Mouse (Mus musculus): ENCODE data around the gene Gm5127.

The Gm5127 gene

DNA sequence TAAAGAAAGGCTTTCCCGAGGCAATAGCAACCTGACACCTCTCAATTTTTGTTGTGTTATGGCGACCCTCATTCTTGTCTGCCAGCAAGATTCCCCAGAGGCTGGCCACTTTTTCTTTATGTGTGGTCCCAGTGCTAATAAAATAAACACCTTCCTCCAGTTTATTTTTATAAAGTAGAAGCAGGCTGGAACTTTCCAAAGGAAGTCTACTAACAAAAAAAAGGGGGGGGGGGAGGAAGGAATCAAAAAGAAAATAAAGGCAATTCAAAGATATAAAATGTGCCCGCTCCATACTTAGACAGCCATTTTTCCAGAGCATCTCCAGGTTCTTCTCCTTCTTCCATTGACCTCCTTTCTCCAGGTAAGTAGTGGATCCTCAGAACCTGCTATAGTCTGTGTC, at the start of gene Gm5127:
Gene Gm5127, plus strand, starts transcription at position 301 of the 400 bp plus-strand sequence.
- ATAC-seq (ENCODE audit: insufficient number of reproducible peaks, low FRiP score, low TSS enrichment) = no peak

- no peak for ATAC-seq (ENCODE audit: insufficient number of reproducible peaks, low FRiP score, low TSS enrichment)
Measured at GRCm38 (mm10) chrX:106536359-106536758, 46.6 kb upstream of the Gm5127 start.

DNA sequence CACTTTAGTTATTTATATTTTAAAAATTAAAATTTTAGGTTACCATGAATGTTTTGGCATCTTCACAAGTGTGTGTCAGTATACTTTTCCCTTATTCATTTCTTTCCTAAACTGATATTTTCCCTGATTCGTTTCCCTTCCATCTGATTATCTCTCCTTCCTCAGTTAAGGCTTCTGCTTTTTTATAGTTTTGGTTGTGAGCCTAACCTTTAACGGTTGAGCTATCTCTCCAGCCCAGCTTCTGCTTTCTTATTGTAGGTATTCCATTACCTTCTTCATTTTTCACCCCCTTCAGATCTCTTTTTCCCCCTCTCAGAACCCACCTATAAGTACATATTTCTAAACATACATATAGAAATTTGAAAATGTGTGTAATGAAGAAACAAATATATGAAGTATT, 27.5 kb upstream of the Gm5127 start:
- no peak for ATAC-seq (ENCODE audit: insufficient number of reproducible peaks, low FRiP score, low TSS enrichment)

- no peak for ATAC-seq (ENCODE audit: insufficient number of reproducible peaks, low FRiP score, low TSS enrichment)
Measured at GRCm38 (mm10) chrX:106578966-106579365, 4.0 kb upstream of the Gm5127 start.

- no peak for ATAC-seq (ENCODE audit: insufficient number of reproducible peaks, low FRiP score, low TSS enrichment)
Measured at GRCm38 (mm10) chrX:106580410-106580809, 2.6 kb upstream of the Gm5127 start.

DNA sequence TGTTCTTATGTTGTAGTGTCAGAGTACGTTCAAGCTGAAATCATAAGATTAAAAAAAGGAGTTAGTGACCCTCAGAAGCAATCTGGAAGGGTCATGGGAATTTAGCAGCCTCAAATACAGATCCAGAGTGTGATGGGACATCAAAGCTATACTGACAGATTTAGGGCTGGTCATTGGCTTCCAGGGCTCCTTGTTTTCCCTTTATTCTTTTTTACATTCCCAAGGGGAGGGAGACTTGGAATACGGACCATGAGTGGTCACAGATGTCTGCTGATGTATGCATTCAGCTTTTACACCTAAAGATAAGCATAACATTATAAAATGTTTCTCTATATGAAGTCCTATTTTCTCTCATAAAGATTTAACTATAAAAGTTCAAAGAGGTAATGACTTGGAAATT, 789 bp upstream of the Gm5127 start:
- no peak for ATAC-seq (ENCODE audit: insufficient number of reproducible peaks, low FRiP score, low TSS enrichment)

GRCm38 (mm10) chrX:106593914-106594313, 10.9 kb downstream of the Gm5127 start:
- ATAC-seq (ENCODE audit: insufficient number of reproducible peaks, low FRiP score, low TSS enrichment) = no peak

DNA sequence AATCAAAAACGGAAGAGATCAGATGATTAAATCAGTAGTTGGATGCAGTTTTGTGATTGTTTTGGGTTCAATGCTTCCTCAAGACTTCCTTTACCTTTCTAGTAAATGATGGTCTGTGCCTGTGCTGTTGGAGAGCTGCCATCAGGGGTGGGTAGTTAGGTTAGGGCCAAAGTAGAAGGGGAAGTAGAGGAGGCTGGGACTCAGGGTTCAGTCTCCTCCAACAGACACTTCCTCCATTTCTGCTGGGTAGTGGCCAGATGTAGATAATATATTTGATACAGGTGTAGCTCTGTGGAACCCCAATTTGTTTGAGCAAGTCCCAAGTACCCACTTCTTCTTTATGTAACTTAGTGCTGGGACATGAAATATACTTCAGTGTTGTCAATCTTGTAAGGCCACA, 12.9 kb downstream of the Gm5127 start:
- no peak for ATAC-seq (ENCODE audit: insufficient number of reproducible peaks, low FRiP score, low TSS enrichment)

DNA sequence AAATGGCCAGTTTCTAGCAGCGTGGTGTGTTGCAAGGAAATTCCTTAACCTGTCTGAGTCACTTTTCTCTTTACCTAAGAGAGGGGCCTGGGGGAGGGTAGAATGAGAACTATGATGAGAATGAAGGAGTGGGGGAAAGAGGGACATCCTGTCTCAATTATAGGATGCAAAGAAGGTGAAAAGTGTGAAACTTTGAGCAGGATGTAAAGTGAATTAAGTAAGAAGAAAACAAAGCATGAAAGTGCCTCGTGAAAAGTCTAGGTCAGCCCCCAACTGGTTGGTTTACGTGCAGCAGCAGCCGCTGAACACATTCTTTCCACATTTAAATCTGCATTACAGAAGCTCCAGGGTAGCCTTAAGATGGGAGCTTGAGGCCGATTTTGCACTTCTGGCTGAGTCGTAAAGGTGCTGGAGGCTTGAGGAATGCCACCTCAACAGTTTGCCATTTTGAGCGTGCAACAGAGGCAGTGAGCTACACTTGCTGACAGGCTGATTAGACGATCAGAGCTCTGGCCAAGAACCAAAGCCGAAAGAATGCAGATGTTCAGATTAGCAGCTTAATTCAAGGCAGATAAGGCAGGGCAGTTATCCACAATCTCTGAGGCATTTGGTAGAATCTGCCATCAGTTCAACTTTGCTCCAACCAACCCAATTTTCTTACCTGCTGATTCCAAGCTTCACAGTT, 19.7 kb downstream of the Gm5127 start:
- no peak for ATAC-seq (ENCODE audit: insufficient number of reproducible peaks, low FRiP score, low TSS enrichment)

DNA sequence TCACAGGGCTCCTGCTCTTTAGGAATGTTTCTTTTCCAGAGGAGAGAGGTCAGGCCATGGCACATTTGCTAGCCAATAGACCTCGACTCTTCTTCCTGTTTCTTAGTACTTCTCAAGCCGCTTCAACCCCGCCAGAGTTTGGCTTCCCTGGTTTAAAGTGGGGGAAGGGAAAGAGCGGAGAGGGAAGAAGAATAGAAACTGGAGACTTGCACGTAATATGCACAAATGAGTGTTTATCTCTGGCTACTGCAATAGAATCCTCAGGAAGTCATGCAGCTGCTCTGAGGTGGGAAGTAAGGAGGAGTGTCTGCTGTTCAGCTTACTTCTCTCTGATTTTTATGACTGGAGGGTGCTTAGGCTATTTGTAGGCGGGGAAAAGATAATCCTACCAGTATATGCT, 20.4 kb downstream of the Gm5127 start, which contains the start of gene Cysltr1:
Gene Cysltr1, minus strand, starts transcription at position 294 of the 400 bp plus-strand sequence.
- no peak for ATAC-seq (ENCODE audit: insufficient number of reproducible peaks, low FRiP score, low TSS enrichment)

DNA sequence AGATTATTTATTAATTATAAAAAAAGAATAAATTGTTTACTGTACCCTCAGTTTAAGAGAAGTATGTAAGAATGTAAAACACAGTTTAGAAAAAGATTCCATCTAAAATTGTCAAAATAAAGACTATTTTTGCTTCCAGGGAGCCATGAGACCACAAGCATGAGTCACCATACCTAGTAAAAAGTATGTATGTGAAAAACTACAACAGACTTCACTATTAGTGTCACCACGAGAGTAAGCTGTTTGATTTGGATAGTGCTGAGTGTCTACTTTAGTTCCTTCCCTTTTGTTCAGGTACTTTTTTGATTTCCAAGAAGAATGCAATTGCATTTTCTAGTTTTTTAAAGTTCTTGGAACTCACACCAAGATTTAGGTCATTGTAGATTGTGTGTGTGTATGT, 39.5 kb downstream of the Gm5127 start:
- no peak for ATAC-seq (ENCODE audit: insufficient number of reproducible peaks, low FRiP score, low TSS enrichment)

DNA sequence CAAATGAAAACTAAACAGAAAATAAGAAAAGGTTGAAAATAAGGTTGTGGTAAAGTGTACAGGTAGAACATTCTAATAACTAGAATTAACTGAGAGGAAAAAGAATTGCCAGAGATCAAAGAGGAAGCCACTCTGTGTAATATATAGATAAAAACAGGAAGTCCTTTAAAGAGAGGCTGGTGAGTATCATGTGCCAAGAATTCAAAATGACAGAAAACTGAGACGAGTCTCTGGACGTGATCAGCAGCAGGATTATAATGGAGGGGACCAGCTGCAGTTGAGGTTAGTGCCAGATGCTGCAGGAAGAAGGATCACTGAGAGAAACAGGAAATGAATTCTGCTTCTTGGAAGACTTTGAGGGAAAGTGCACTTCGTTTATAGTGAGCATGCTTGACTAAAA, 40.7 kb downstream of the Gm5127 start:
- ATAC-seq (ENCODE audit: insufficient number of reproducible peaks, low FRiP score, low TSS enrichment) = no peak

GRCm38 (mm10) chrX:106628514-106628913, 45.5 kb downstream of the Gm5127 start:
- ATAC-seq (ENCODE audit: insufficient number of reproducible peaks, low FRiP score, low TSS enrichment) = no peak

DNA sequence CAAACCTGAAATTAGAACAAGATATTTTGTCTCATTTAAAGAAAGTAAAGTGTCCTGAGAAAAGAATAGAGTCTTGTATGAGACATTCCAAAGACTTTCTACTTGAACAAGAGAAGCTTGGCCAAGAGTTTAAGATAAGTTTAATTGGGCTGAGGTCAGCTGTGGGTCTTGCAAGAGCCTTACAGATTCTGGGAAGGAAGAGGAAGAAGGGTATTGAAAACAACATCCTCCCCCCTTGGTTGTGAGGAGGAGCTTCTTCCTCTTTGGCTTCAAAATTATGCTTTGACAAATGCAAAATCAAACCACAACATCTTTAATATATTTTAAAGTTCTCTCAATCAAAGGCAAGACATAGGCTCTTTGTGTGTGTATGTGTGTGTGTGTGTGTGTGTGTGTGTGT, 50.6 kb downstream of the Gm5127 start:
- ATAC-seq (ENCODE audit: insufficient number of reproducible peaks, low FRiP score, low TSS enrichment) = no peak

GRCm38 (mm10) chrX:106634799-106635541, 52.0 kb downstream of the Gm5127 start:
- ATAC-seq (ENCODE audit: insufficient number of reproducible peaks, low FRiP score, low TSS enrichment) = no peak

- no peak for ATAC-seq (ENCODE audit: insufficient number of reproducible peaks, low FRiP score, low TSS enrichment)
Measured at GRCm38 (mm10) chrX:106662101-106662500, 79.1 kb downstream of the Gm5127 start.

- no peak for ATAC-seq (ENCODE audit: insufficient number of reproducible peaks, low FRiP score, low TSS enrichment)
Measured at GRCm38 (mm10) chrX:106704590-106704989, 121.6 kb downstream of the Gm5127 start.

DNA sequence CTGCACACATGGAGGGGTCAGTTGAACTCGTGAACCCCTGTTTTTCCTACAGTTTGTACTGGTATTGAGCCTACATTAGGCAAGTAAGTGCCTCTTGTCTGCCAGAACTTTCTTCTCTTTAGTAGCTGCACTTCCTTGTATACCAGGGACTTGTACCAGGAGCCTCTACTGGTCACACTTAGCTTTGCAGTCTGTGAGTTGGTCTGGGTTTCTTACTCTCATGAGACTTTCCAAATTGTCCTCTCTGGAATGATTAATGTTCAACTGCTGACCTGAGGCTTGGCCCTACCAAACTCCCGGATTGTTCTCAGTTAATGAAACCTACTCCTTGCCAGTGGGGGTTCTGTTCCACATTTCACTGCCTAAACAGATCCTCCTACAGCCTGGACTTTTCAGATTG, 134.2 kb downstream of the Gm5127 start:
- no peak for ATAC-seq (ENCODE audit: insufficient number of reproducible peaks, low FRiP score, low TSS enrichment)

DNA sequence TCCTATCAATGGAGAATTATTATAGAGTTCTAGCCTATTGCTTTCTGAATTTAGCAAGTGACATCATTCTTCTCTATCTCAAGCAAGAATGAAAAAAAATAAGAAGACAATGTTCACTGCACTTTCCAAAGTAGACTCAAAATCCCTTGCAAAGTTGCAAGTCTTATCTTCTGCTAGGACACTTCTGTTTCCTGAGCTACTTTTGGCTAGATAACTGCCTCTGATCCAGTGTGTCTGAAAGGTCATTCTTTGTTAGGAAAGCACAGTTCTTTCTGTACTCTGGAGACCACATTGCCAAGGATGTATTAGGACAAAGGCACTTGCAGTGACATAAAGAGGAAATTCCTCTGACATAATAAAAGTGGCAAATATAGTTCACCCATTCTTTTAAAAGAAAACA, 159.3 kb downstream of the Gm5127 start:
- no peak for ATAC-seq (ENCODE audit: insufficient number of reproducible peaks, low FRiP score, low TSS enrichment)

- no peak for ATAC-seq (ENCODE audit: insufficient number of reproducible peaks, low FRiP score, low TSS enrichment)
Measured at GRCm38 (mm10) chrX:106755272-106755671, 172.3 kb downstream of the Gm5127 start.
